Mouse (Mus musculus) kidney, embryonic 16.5 days (tissue): ENCODE measurements around the gene Clec16a. TPM values are rescaled to one million over a fixed set of nuclear protein-coding genes. Genes with fewer than 3 reads are reported as not detected.

ENCODE experiments used
- ATAC-seq: fragments of 200-750 bp; cut with Nextera tagmentation; 2 replicates; pipeline ENCODE4 v1.8.0; 2017; ENCODE audit warnings: moderate TSS enrichment; ENCODE audit not compliant: low FRiP score, low TSS enrichment
- H3K27ac ChIP-seq: fragments of 300-500 bp; sonication (generic); 2 replicates; pipeline ENCODE4 v1.5.1; 2014; ENCODE audit warnings: low read length
- H3K27me3 ChIP-seq: fragments of 300-500 bp; sonication (generic); 2 replicates; pipeline ENCODE4 v1.6.1; 2014; ENCODE audit warnings: low read length, control low read depth, mixed read lengths; ENCODE audit not compliant: insufficient read depth
- H3K36me3 ChIP-seq: fragments of 300-500 bp; sonication (generic); 2 replicates; pipeline ENCODE4 v1.6.1; 2014; ENCODE audit warnings: low read length, control low read depth, mixed read lengths; ENCODE audit not compliant: insufficient read depth
- H3K4me1 ChIP-seq: fragments of 300-500 bp; sonication (generic); 2 replicates; pipeline ENCODE4 v1.6.1; 2014; ENCODE audit warnings: low read length, control low read depth, mixed read lengths; ENCODE audit not compliant: insufficient read depth
- H3K4me2 ChIP-seq: fragments of 300-500 bp; sonication (generic); replicated peaks from 2 replicates; pipeline ENCODE4 v1.6.1; 2014; ENCODE audit warnings: low read depth, low read length
- H3K4me3 ChIP-seq: fragments of 300-500 bp; sonication (generic); 2 replicates; pipeline ENCODE4 v1.5.1; 2014; ENCODE audit warnings: mild to moderate bottlenecking, low read length
- H3K9ac ChIP-seq: fragments of 300-500 bp; sonication (generic); replicated peaks from 2 replicates; pipeline ENCODE4 v1.6.1; 2014; ENCODE audit warnings: low read length
- H3K9me3 ChIP-seq: fragments of 300-500 bp; sonication (generic); 2 replicates; pipeline ENCODE4 v1.6.1; 2016; ENCODE audit warnings: low read length, control low read depth
- WGBS: fragments of 180-500 bp; shearing (Covaris S2); extraction: QIAGEN DNeasy Blood & Tissue Kit; methylation state at CpG from one replicate; pipeline ENCODE4 v1.1.7; 2014; 5-methylcytosine and 5-hydroxymethylcytosine counted together
- polyA plus RNA-seq: library from polyadenylated mRNA; unstranded; fragments of >200 nt; fragmentation: Nextera tagmentation; extraction: Ambion mirVana; gene quantifications from 2 replicates; pipeline ENCODE4 v1.2.1, GENCODE M21; 2015

Gene Clec16a
- polyA plus RNA-seq, 1 experiment from 2014 or later = 32.1 TPM

DNA sequence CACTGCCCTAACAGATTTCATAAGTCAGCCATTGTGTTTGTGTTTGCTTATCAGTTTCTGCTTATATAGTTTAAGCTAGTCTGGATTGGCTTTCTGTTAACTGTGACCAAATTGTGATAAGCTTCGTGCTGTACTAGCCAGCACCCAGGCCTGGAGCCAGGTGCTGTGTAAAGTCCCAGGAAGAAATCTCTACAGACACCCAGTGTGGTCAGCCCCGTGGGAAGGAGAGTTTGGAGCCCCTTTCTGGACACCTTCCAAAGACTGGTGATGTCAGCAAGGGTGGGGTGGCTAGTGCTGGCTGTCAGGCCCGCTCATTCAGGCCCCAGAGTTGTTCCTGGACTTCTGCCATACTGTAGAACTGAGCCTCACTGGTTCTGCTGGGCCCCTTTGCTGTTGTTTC is 83.8 kb downstream of the Clec16a start:
- H3K27me3 ChIP-seq = no peaks in the 10 kb centered on the region
- peaks cover 4% of the 10 kb centered on the region; the same call in 1 of the 2 replicates for H3K36me3 ChIP-seq
- no peak overlapping the region for H3K4me3 ChIP-seq
- WGBS = 59% methylated on average over 3 of the region's 3 CpGs
- no peaks in the 10 kb centered on the region for H3K4me1 ChIP-seq
- H3K4me2 ChIP-seq = no peak overlapping the region
- H3K9me3 ChIP-seq = no peaks in the 10 kb centered on the region
- H3K9ac ChIP-seq = no peak overlapping the region
- ATAC-seq = no peak
- H3K27ac ChIP-seq = 0 out of 2 replicates have a peak overlapping the region, but pooled peaks have one; percentile 46

- no peak for ATAC-seq
- Histone ChIP-seq H3K9ac (no peak overlapping the region), H3K4me2 (no peak overlapping the region), H3K27me3 (no peaks in the 10 kb centered on the region), H3K36me3 (peaks cover 4% of the 10 kb centered on the region; the same call in 1 of the 2 replicates), H3K27ac (0 out of 2 replicates have a peak overlapping the region, but pooled peaks have one; percentile 46), H3K4me3 (no peak overlapping the region), H3K4me1 (no peaks in the 10 kb centered on the region), H3K9me3 (no peaks in the 10 kb centered on the region)
- 76% methylated on average over 3 of the region's 3 CpGs for WGBS
Measured at GRCm38 (mm10) chr16:10629361-10629760, 84.2 kb downstream of the Clec16a start.

DNA sequence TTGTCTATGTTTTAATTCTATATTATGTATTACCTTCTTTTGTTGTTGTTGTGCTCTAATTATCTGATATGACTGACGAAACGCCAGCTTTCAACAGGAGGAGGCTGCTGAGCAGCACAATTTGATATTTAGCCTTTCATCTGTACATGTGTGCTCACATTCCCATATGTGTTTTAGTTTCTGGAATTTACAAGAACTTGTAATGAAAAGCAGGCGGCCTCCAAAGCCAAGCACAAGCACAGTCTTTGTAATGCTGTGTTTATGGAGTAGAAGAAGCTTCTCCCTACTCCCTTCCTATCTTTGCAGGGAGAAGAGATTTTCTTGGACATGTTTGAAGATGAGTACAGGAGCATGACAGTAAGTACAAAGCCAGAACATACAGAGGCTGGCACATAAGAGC is 89.8 kb downstream of the Clec16a start:
- ATAC-seq = no peak
- Histone ChIP-seq H3K27me3 (no peaks in the 10 kb centered on the region), H3K36me3 (0 out of 2 replicates have a peak, but pooled peaks cover 2% of the 10 kb centered on the region), H3K4me2 (no peak overlapping the region), H3K9ac (no peak overlapping the region), H3K4me3 (no peak overlapping the region), H3K9me3 (no peaks in the 10 kb centered on the region), H3K4me1 (no peaks in the 10 kb centered on the region), H3K27ac (no peak overlapping the region)
- 94% methylated on average over 3 of the region's 3 CpGs for WGBS

GRCm38 (mm10) chr16:10637898-10638297 is 92.8 kb downstream of the Clec16a start:
- WGBS = 65% methylated on average over 3 of the region's 3 CpGs
- Histone ChIP-seq H3K4me3 (no peak overlapping the region), H3K27me3 (no peaks in the 10 kb centered on the region), H3K4me2 (no peak overlapping the region), H3K27ac (no peak overlapping the region), H3K9ac (no peak overlapping the region), H3K36me3 (no peaks in the 10 kb centered on the region), H3K4me1 (no peaks in the 10 kb centered on the region), H3K9me3 (no peaks in the 10 kb centered on the region)
- no peak for ATAC-seq

DNA sequence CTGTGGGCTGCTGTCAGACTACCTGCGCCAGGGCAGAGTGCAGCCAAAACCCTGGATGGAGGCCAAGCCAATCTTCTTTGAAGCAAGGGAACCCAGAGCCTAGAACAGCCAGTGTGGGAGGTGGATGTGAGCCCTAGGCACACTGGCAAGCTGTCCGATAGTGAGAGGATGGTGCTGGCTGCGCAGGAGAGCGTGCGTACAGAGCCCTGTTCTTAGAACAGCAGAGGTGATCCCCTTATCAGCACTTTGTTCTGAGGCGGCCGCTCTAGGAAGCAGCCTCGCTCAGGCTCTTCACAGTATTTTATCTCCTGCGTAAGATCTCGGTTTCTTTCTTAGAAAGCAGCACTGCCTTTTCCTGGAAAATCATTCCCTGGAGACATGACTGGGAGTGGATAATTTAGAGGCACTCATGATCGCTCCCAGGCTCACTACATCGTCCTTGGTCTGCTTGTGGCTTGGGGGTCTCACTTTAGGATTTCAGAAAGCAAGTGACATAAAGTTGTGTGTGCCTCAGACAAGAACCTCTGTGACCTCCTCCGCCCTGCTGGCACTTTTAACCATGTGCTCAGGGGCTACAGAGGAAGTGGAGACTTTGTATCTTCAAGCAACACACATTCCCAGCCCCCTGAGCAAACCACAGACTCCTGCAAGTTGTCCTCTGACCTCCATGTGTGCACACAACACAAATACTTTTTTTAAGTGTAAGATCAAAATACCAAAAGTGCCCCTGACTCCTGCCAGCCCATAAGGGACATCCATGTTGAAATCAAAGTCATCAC is 94.2 kb downstream of the Clec16a start:
- no peak overlapping the region for H3K4me3 ChIP-seq
- H3K9ac ChIP-seq = 0 out of 2 replicates have a peak overlapping the region, but pooled peaks have one; percentile 2
- no peaks in the 10 kb centered on the region for H3K9me3 ChIP-seq
- no peak overlapping the region for H3K4me2 ChIP-seq
- no peaks in the 10 kb centered on the region for H3K27me3 ChIP-seq
- no peak overlapping the region for H3K27ac ChIP-seq
- no peak for ATAC-seq
- H3K36me3 ChIP-seq = no peaks in the 10 kb centered on the region
- 61% methylated on average over 13 of the region's 13 CpGs for WGBS
- H3K4me1 ChIP-seq = no peaks in the 10 kb centered on the region

DNA sequence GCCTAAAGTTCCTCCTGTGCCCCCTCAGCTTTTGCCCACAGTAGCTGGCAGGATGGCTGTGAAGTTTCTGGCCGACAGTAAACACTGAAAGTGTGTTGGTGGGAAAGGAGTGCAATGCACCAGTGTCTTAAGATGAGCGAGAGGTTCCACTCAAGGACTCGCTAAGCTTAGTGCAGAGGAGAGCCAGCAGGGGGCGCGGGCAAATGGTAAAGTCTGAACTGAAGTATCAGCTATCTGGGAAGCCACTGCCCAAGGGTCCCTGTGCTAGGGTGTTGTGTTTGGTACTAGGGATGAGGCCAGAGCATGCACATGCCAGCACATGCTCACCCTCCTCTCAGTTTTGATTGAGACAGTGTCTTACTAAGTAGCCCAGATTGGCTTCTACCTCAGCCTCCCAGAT is 94.9 kb downstream of the Clec16a start:
- peak; percentile 71 for ATAC-seq
- WGBS = 6% methylated on average over 5 of the region's 5 CpGs

GRCm38 (mm10) chr16:10641146-10641545 is 96.0 kb downstream of the Clec16a start:
- no peaks in the 10 kb centered on the region for H3K4me1 ChIP-seq
- H3K36me3 ChIP-seq = no peaks in the 10 kb centered on the region
- no peak overlapping the region for H3K9ac ChIP-seq
- no peak overlapping the region for H3K4me3 ChIP-seq
- 42% methylated on average over 1 of the region's 1 CpGs for WGBS
- H3K9me3 ChIP-seq = no peaks in the 10 kb centered on the region
- H3K27ac ChIP-seq = no peak overlapping the region
- H3K4me2 ChIP-seq = no peak overlapping the region
- no peak for ATAC-seq
- H3K27me3 ChIP-seq = no peaks in the 10 kb centered on the region

More for the DNA sequence above, 94.9 kb downstream of the Clec16a start:
- Histone ChIP-seq H3K27me3 (no peaks in the 10 kb centered on the region), H3K9ac (no peak overlapping the region), H3K4me2 (no peak overlapping the region), H3K4me1 (no peaks in the 10 kb centered on the region), H3K36me3 (no peaks in the 10 kb centered on the region), H3K4me3 (no peak overlapping the region), H3K9me3 (no peaks in the 10 kb centered on the region), H3K27ac (no peak overlapping the region)

GRCm38 (mm10) chr16:10642857-10643633 is 97.9 kb downstream of the Clec16a start:
- H3K9ac ChIP-seq = no peak overlapping the region
- H3K4me1 ChIP-seq = no peaks in the 10 kb centered on the region
- H3K4me3 ChIP-seq = no peak overlapping the region
- H3K4me2 ChIP-seq = no peak overlapping the region
- H3K27ac ChIP-seq = no peak overlapping the region
- no peaks in the 10 kb centered on the region for H3K9me3 ChIP-seq
- no peaks in the 10 kb centered on the region for H3K36me3 ChIP-seq
- 44% methylated on average over 4 of the region's 4 CpGs for WGBS
- H3K27me3 ChIP-seq = no peaks in the 10 kb centered on the region
- ATAC-seq = no peak

- H3K27ac ChIP-seq = no peak overlapping the region; the same call in 1 of the 2 replicates
- no peak overlapping the region for H3K4me3 ChIP-seq
- H3K36me3 ChIP-seq = no peaks in the 10 kb centered on the region
- H3K27me3 ChIP-seq = no peaks in the 10 kb centered on the region
- no peak overlapping the region for H3K4me2 ChIP-seq
- no peaks in the 10 kb centered on the region for H3K9me3 ChIP-seq
- no peak overlapping the region for H3K9ac ChIP-seq
- ATAC-seq = peak; percentile 53
- H3K4me1 ChIP-seq = no peaks in the 10 kb centered on the region
Measured at GRCm38 (mm10) chr16:10644238-10644637, 99.1 kb downstream of the Clec16a start.

DNA sequence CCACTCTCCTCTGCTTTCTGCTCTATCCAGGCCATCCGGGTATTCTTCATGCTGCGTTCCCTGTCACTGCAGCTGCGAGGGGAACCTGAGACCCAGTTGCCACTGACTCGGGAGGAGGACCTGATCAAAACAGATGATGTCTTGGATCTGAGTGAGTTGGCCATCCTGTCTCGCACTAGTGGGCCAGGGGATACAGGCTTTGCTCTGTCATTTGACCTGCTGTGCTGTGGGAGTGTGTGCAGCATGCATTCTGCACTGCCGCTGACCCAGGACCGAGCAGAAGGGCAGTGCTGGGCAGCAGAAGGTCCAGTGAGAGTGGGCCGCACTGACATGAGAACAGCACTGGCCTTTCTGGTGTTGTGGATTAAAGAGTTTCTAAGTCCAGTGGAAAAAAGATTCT is 99.6 kb downstream of the Clec16a start:
- no peak overlapping the region; the same call in 1 of the 2 replicates for H3K27ac ChIP-seq

More for the DNA sequence above, 99.6 kb downstream of the Clec16a start:
- no peak overlapping the region for H3K4me3 ChIP-seq
- H3K4me1 ChIP-seq = no peaks in the 10 kb centered on the region
- no peaks in the 10 kb centered on the region for H3K27me3 ChIP-seq
- H3K4me2 ChIP-seq = no peak overlapping the region
- H3K9ac ChIP-seq = no peak overlapping the region
- no peaks in the 10 kb centered on the region for H3K36me3 ChIP-seq
- ATAC-seq = peak; percentile 85
- H3K9me3 ChIP-seq = no peaks in the 10 kb centered on the region
- 41% methylated on average over 8 of the region's 8 CpGs for WGBS
